Mouse (Mus musculus): ENCODE results near the gene Bhlhe41.

DNA sequence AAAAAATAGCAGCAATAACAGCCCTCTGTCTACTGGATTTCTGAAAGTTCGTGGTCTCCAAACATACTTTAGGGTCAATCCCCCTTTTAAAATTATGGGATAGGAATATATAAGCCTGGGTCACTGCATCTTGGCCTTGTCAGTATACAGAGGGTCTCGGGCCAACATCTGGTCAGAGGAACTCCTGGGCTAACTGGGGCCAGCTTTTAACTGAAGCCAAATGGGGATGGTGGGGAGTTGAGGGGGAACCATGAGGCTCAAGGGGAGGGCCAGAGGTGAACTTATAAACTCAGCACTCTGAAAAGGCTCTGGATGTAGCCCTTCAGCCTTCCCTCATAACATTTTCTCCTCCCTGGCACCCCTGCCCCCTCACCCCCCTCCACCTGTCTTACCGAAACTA lies 1.8 kb upstream of the Bhlhe41 start:
- TF ChIP-seq CTCF (IDR thresholded peaks at IDR 0.05; ENCODE audit: extremely low read depth, insufficient read length, insufficient replicate concordance, low read depth, low read length) (no peak), POLR2A (IDR thresholded peaks at IDR 0.05; ENCODE audit: low read depth, low read length) (no peak)

Measured in small intestine, adult 2 months (tissue).